Mouse (Mus musculus): ENCODE measurements at regions not wholly inside any gene's neighbourhood (a gene's known extent, or its start where the extent isn't known, plus 50 kb on each side); places are given as distances from the start of the nearest gene placed in this dataset.

GRCm38 (mm10) chr9:52379031-52379430 is 210.7 kb upstream of the Zc3h12c start:
- Histone ChIP-seq H3K4me2 (ENCODE audit: low read depth) (no peak overlapping the region), H3K36me3 (ENCODE audit: control insufficient read depth, insufficient read depth) (no peaks in the 10 kb centered on the region), H3ac (ENCODE audit: control insufficient read depth, insufficient read length) (no peak overlapping the region), H3K4me3 (no peak overlapping the region), H3K27me3 (ENCODE audit: control insufficient read depth, insufficient read depth, insufficient read length) (no peaks in the 10 kb centered on the region), H3K79me2 (ENCODE audit: control insufficient read depth, insufficient read depth) (no peaks in the 10 kb centered on the region)
- TF ChIP-seq SRF (IDR thresholded peaks at IDR 0.05; ENCODE audit: control insufficient read depth, insufficient read length, low read depth) (no peak), MYOD1 (IDR thresholded peaks at IDR 0.05; ENCODE audit: control insufficient read depth in 1 of 3, insufficient read length in 2 of 3, low read depth in 2 of 3) (no peak), MYOG (IDR thresholded peaks at IDR 0.05; ENCODE audit: control insufficient read depth in 1 of 3, insufficient read depth in 1 of 3, insufficient read length in 2 of 3, low read depth in 2 of 3) (no peak), E2F4 (IDR thresholded peaks at IDR 0.05; ENCODE audit: insufficient read depth) (no peak)

GRCm38 (mm10) chr9:52377761-52378160 is 209.4 kb upstream of the Zc3h12c start:
- no peaks in the 10 kb centered on the region for H3K36me3 ChIP-seq (ENCODE audit: control insufficient read depth, insufficient read depth)
- no peaks in the 10 kb centered on the region for H3K27me3 ChIP-seq (ENCODE audit: control insufficient read depth, insufficient read depth, insufficient read length)
- TF ChIP-seq CEBPB (IDR thresholded peaks at IDR 0.05; ENCODE audit: insufficient read depth, poor library complexity, severe bottlenecking), result no peak
- no peak for TF ChIP-seq POLR2A (IDR thresholded peaks at IDR 0.05; ENCODE audit: insufficient read length, low read depth)
- no peak for TF ChIP-seq E2F4 (IDR thresholded peaks at IDR 0.05; ENCODE audit: insufficient read depth)
- TF ChIP-seq MAX (IDR thresholded peaks at IDR 0.05; ENCODE audit: low read depth), result no peak
- no peak for TF ChIP-seq REST (IDR thresholded peaks at IDR 0.05; ENCODE audit: insufficient read depth, insufficient read length)
- no peak for TF ChIP-seq SRF (IDR thresholded peaks at IDR 0.05; ENCODE audit: control insufficient read depth, insufficient read length, low read depth)
- TF ChIP-seq TCF12 (IDR thresholded peaks at IDR 0.05; ENCODE audit: insufficient read depth, poor library complexity, severe bottlenecking), result no peak
- TF ChIP-seq TCF3 (IDR thresholded peaks at IDR 0.05; ENCODE audit: insufficient read length, low read depth), result no peak
- TF ChIP-seq MYOG (IDR thresholded peaks at IDR 0.05; ENCODE audit: control insufficient read depth in 1 of 3, insufficient read depth in 1 of 3, insufficient read length in 2 of 3, low read depth in 2 of 3), result no peak
- no peak for TF ChIP-seq USF1 (IDR thresholded peaks at IDR 0.05; ENCODE audit: low read depth)
- TF ChIP-seq MYOD1 (IDR thresholded peaks at IDR 0.05; ENCODE audit: control insufficient read depth in 1 of 3, insufficient read length in 2 of 3, low read depth in 2 of 3), result no peak
- TF ChIP-seq POLR2AphosphoS2 (IDR thresholded peaks at IDR 0.05; ENCODE audit: insufficient read length, low read depth), result no peak
- no peak overlapping the region for H3K4me3 ChIP-seq
- H3ac ChIP-seq (ENCODE audit: control insufficient read depth, insufficient read length), result no peak overlapping the region
- H3K4me2 ChIP-seq (ENCODE audit: low read depth), result no peak overlapping the region
- no peaks in the 10 kb centered on the region for H3K79me2 ChIP-seq (ENCODE audit: control insufficient read depth, insufficient read depth)

- no peak overlapping the region for H3K4me2 ChIP-seq (ENCODE audit: low read depth)
- H3K4me3 ChIP-seq, result no peak overlapping the region
- TF ChIP-seq E2F4 (IDR thresholded peaks at IDR 0.05; ENCODE audit: insufficient read depth), result no peak
- no peak for TF ChIP-seq TCF3 (IDR thresholded peaks at IDR 0.05; ENCODE audit: insufficient read length, low read depth)
- H3K36me3 ChIP-seq (ENCODE audit: control insufficient read depth, insufficient read depth), result no peaks in the 10 kb centered on the region
- H3K27me3 ChIP-seq (ENCODE audit: control insufficient read depth, insufficient read depth, insufficient read length), result no peaks in the 10 kb centered on the region
- no peaks in the 10 kb centered on the region for H3K79me2 ChIP-seq (ENCODE audit: control insufficient read depth, insufficient read depth)
- no peak overlapping the region for H3ac ChIP-seq (ENCODE audit: control insufficient read depth, insufficient read length)
Observed at GRCm38 (mm10) chr9:52376914-52377313, 208.5 kb upstream of the Zc3h12c start.

GRCm38 (mm10) chr9:52371296-52371695 is 202.9 kb upstream of the Zc3h12c start:
- no peaks in the 10 kb centered on the region for H3K79me2 ChIP-seq (ENCODE audit: control insufficient read depth, insufficient read depth)
- no peaks in the 10 kb centered on the region for H3K27me3 ChIP-seq (ENCODE audit: control insufficient read depth, insufficient read depth, insufficient read length)
- no peak overlapping the region for H3ac ChIP-seq (ENCODE audit: control insufficient read depth, insufficient read length)
- no peaks in the 10 kb centered on the region for H3K36me3 ChIP-seq (ENCODE audit: control insufficient read depth, insufficient read depth)
- H3K4me3 ChIP-seq, result no peak overlapping the region
- no peak for TF ChIP-seq TCF3 (IDR thresholded peaks at IDR 0.05; ENCODE audit: insufficient read length, low read depth)
- no peak for TF ChIP-seq MYOD1 (IDR thresholded peaks at IDR 0.05; ENCODE audit: control insufficient read depth in 1 of 3, insufficient read length in 2 of 3, low read depth in 2 of 3)
- no peak for TF ChIP-seq POLR2A (IDR thresholded peaks at IDR 0.05; ENCODE audit: insufficient read length, low read depth)
- no peak for TF ChIP-seq TCF12 (IDR thresholded peaks at IDR 0.05; ENCODE audit: insufficient read depth, poor library complexity, severe bottlenecking)
- no peak for TF ChIP-seq USF1 (IDR thresholded peaks at IDR 0.05; ENCODE audit: low read depth)
- no peak for TF ChIP-seq CEBPB (IDR thresholded peaks at IDR 0.05; ENCODE audit: insufficient read depth, poor library complexity, severe bottlenecking)
- no peak overlapping the region for H3K4me2 ChIP-seq (ENCODE audit: low read depth)

- Histone ChIP-seq H3K4me3 (no peak overlapping the region), H3K79me2 (ENCODE audit: control insufficient read depth, insufficient read depth) (no peaks in the 10 kb centered on the region), H3K27me3 (ENCODE audit: control insufficient read depth, insufficient read depth, insufficient read length) (no peaks in the 10 kb centered on the region), H3K36me3 (ENCODE audit: control insufficient read depth, insufficient read depth) (no peaks in the 10 kb centered on the region), H3K4me2 (ENCODE audit: low read depth) (no peak overlapping the region), H3ac (ENCODE audit: control insufficient read depth, insufficient read length) (no peak overlapping the region)
- TF ChIP-seq MYOG (IDR thresholded peaks at IDR 0.05; ENCODE audit: control insufficient read depth in 1 of 3, insufficient read depth in 1 of 3, insufficient read length in 2 of 3, low read depth in 2 of 3) (no peak), MAX (IDR thresholded peaks at IDR 0.05; ENCODE audit: low read depth) (no peak), TCF12 (IDR thresholded peaks at IDR 0.05; ENCODE audit: insufficient read depth, poor library complexity, severe bottlenecking) (no peak), POLR2A (IDR thresholded peaks at IDR 0.05; ENCODE audit: insufficient read length, low read depth) (no peak), CEBPB (IDR thresholded peaks at IDR 0.05; ENCODE audit: insufficient read depth, poor library complexity, severe bottlenecking) (no peak), MYOD1 (IDR thresholded peaks at IDR 0.05; ENCODE audit: control insufficient read depth in 1 of 3, insufficient read length in 2 of 3, low read depth in 2 of 3) (no peak), SRF (IDR thresholded peaks at IDR 0.05; ENCODE audit: control insufficient read depth, insufficient read length, low read depth) (no peak), E2F4 (IDR thresholded peaks at IDR 0.05; ENCODE audit: insufficient read depth) (no peak), REST (IDR thresholded peaks at IDR 0.05; ENCODE audit: insufficient read depth, insufficient read length) (no peak), USF1 (IDR thresholded peaks at IDR 0.05; ENCODE audit: low read depth) (no peak), TCF3 (IDR thresholded peaks at IDR 0.05; ENCODE audit: insufficient read length, low read depth) (no peak), POLR2AphosphoS2 (IDR thresholded peaks at IDR 0.05; ENCODE audit: insufficient read length, low read depth) (no peak)
Observed at GRCm38 (mm10) chr9:52368911-52369310, 200.5 kb upstream of the Zc3h12c start.
